Mouse (Mus musculus): ENCODE results near the gene Cd8a. TPM values are rescaled to one million over a fixed set of nuclear protein-coding genes. Genes with fewer than 3 reads are reported as not detected.

The Cd8a gene
- polyA plus RNA-seq, 1 experiment from 2014 or later: not detected

DNA sequence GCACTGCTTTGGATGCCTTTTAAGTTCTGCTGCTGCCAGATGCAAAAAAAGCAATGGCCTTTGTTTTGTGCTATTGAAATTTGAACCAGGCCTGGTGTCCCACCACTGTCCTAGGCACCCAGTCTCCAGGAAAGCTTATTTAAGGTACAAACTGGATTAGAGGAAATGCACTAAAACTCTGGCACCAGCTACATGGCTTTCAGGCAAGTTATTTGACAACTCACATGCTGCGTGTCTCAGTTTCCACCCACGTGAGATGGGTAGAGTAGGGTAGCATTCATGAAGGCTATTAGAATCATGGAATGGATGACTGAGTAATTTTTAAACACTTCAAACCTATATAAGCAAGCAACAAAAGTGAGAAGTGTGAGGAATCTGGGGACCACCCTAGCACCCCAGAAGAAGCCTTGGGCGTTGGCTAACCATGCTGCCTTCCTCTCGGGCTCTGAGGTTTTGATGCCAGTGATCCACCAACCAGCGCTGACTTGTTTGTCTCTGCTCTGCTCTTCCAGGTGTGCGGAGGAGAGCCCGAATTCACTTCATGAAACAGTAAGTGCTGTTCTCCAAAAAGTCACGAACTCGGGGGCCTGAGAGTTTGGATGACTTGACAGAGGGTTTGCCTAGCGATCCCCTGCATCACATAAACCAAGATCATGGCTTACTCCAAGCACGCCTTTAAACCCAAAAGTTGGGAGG, 39.5 kb upstream of the Cd8a start:
- H3K9ac ChIP-seq: no peak overlapping the region
- no peak overlapping the region for H3K4me3 ChIP-seq (ENCODE audit: low read depth, low read length)
- no peak for ATAC-seq (ENCODE audit: insufficient read depth)
- H3K36me3 ChIP-seq (ENCODE audit: insufficient read depth): no peaks in the 10 kb centered on the region
- H3K4me2 ChIP-seq: no peak overlapping the region
- no peak for DNase-seq
- WGBS: 86% methylated on average over 11 of the region's 11 CpGs
- H3K27ac ChIP-seq (ENCODE audit: low read depth): no peak overlapping the region
- H3K4me1 ChIP-seq (ENCODE audit: insufficient read depth): no peaks in the 10 kb centered on the region
- no peak for TF ChIP-seq CTCF (IDR thresholded peaks at IDR 0.05; ENCODE audit: low read depth)
- no peaks in the 10 kb centered on the region for H3K27me3 ChIP-seq (ENCODE audit: insufficient read depth, low read length)
- no peaks in the 10 kb centered on the region for H3K9me3 ChIP-seq (ENCODE audit: low read depth, low read length)

DNA sequence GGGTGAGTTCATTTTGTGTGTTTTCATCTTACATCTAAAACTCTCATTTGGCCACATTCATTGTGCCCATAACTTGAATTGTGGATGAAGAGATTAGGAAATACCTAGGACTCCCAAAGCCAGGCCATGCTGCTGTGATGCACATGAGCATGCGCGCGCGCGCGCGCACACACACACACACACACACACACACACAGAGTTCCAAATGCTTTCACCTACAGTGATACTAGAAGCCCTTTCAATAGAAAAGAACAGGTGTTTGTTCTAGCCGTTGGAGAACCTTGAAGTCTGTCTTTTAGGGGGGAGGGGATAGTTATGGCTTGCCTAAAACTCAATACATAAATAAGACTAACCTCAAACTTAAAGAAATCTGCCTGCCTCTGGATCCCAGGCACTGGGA, 35.6 kb upstream of the Cd8a start:
- WGBS: 91% methylated on average over 8 of the region's 8 CpGs

DNA sequence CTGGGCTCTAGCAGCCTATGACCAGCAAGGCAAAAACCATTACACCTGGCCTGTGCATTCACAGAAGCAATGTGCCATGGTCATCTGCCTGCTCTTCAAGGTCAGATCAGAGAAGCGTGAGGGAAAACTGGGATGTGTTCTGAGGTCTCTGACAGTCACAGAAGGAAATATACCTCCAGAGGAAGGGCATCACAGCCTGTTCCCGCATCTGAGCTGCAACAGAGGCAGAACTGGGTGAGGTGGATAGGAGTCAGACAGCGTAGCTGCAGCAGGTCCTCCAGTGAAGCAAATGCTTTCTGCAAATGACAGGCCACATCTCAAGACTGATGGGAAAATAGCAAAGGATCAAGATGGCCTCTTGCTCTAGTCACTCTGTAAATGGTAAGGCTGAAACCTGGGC, 34.3 kb upstream of the Cd8a start:
- ATAC-seq (ENCODE audit: insufficient read depth): no peak
- H3K4me1 ChIP-seq (ENCODE audit: insufficient read depth): no peaks in the 10 kb centered on the region
- H3K27ac ChIP-seq (ENCODE audit: low read depth): no peak overlapping the region
- no peaks in the 10 kb centered on the region for H3K36me3 ChIP-seq (ENCODE audit: insufficient read depth)
- no peak overlapping the region for H3K4me2 ChIP-seq
- TF ChIP-seq CTCF (IDR thresholded peaks at IDR 0.05; ENCODE audit: low read depth): no peak
- WGBS: 73% methylated on average over 3 of the region's 3 CpGs
- H3K9ac ChIP-seq: no peak overlapping the region
- H3K4me3 ChIP-seq (ENCODE audit: low read depth, low read length): no peak overlapping the region
- H3K27me3 ChIP-seq (ENCODE audit: insufficient read depth, low read length): no peaks in the 10 kb centered on the region
- no peak for DNase-seq
- H3K9me3 ChIP-seq (ENCODE audit: low read depth, low read length): no peaks in the 10 kb centered on the region

More for the DNA sequence above, 35.6 kb upstream of the Cd8a start:
- ATAC-seq (ENCODE audit: insufficient read depth) (no peak), DNase-seq (no peak)
- H3K27me3 ChIP-seq (ENCODE audit: insufficient read depth, low read length): no peaks in the 10 kb centered on the region
- no peak overlapping the region for H3K27ac ChIP-seq (ENCODE audit: low read depth)
- no peak overlapping the region for H3K9ac ChIP-seq
- TF ChIP-seq CTCF (IDR thresholded peaks at IDR 0.05; ENCODE audit: low read depth): no peak
- H3K36me3 ChIP-seq (ENCODE audit: insufficient read depth): no peaks in the 10 kb centered on the region
- H3K4me2 ChIP-seq: no peak overlapping the region
- no peak overlapping the region for H3K4me3 ChIP-seq (ENCODE audit: low read depth, low read length)
- H3K4me1 ChIP-seq (ENCODE audit: insufficient read depth): no peaks in the 10 kb centered on the region
- H3K9me3 ChIP-seq (ENCODE audit: low read depth, low read length): no peaks in the 10 kb centered on the region

DNA sequence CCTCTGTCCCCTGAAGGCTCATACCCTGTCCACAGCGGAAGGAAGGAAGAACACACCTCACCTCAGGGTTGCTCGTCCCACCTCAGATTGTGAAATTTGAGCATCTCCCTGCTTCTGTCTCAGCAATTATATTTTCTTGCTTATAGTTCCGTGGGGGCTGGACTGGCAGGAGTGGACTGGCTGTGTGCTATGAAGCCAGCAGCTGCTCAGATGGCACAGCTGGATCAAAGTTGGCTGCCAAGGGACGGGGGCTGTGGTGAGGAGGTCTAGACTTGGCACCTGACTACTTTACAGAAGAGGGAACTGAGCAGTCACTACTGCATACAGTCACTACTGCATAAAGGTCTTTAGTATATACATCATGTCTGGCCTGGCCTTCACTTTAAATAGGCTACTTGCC, 33.9 kb upstream of the Cd8a start:
- ATAC-seq (ENCODE audit: insufficient read depth) (no peak), DNase-seq (no peak)
- whole genome bisulfite sequencing: 76% methylated on average over 4 of the region's 4 CpGs
- Histone ChIP-seq H3K4me3 (ENCODE audit: low read depth, low read length) (no peak overlapping the region), H3K4me1 (ENCODE audit: insufficient read depth) (no peaks in the 10 kb centered on the region), H3K9me3 (ENCODE audit: low read depth, low read length) (no peaks in the 10 kb centered on the region), H3K4me2 (no peak overlapping the region), H3K27ac (ENCODE audit: low read depth) (no peak overlapping the region), H3K36me3 (ENCODE audit: insufficient read depth) (no peaks in the 10 kb centered on the region), H3K27me3 (ENCODE audit: insufficient read depth, low read length) (no peaks in the 10 kb centered on the region), H3K9ac (no peak overlapping the region)
- no peak for TF ChIP-seq CTCF (IDR thresholded peaks at IDR 0.05; ENCODE audit: low read depth)

DNA sequence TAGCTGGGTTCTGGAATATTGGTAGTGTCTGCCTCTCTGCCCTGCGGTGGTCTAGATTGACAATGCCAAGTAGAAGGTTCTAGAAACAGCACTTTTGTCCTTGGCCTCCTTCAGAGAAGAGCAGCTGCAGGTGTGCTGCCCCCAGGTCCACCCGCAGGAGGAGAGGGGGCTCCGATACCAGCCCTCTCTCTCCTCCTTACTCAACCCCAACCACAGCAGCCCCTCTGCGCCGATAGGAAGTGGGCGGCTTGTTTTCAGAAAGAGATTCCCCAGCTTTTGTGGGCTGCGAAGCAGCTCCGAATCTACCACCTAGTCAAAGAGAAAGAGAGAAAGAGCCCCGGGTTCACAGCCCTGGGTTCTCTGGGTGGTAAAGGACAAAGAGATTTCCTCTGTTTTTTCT, 32.0 kb upstream of the Cd8a start:
- Histone ChIP-seq H3K27me3 (ENCODE audit: insufficient read depth, low read length) (no peaks in the 10 kb centered on the region), H3K9me3 (ENCODE audit: low read depth, low read length) (no peaks in the 10 kb centered on the region), H3K27ac (ENCODE audit: low read depth) (no peak overlapping the region), H3K4me3 (ENCODE audit: low read depth, low read length) (no peak overlapping the region), H3K4me1 (ENCODE audit: insufficient read depth) (no peaks in the 10 kb centered on the region), H3K4me2 (no peak overlapping the region), H3K9ac (no peak overlapping the region), H3K36me3 (ENCODE audit: insufficient read depth) (no peaks in the 10 kb centered on the region)
- no peak for DNase-seq
- TF ChIP-seq CTCF (IDR thresholded peaks at IDR 0.05; ENCODE audit: low read depth): no peak
- no peak for ATAC-seq (ENCODE audit: insufficient read depth)
- WGBS: 89% methylated on average over 9 of the region's 9 CpGs

DNA sequence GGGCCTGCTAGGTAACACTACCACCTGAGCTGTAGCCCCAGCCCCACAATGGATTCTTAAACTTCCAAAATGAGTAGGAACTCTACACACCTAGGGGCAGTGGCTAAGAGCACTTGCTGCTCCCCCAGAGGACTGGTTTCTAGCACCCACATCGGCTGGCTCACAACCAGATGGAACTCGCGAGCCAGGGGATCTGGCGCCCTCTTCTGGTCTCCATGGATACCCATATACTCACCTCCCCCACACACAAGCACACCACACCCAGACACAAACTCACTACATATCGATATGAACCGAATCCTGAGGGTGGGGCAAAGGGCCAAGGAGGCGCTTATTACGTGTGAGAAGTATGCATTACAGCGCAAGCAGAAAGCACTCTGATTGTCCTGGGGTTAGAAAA, 25.2 kb upstream of the Cd8a start:
- Histone ChIP-seq H3K4me3 (ENCODE audit: low read depth, low read length) (no peak overlapping the region), H3K36me3 (ENCODE audit: insufficient read depth) (no peaks in the 10 kb centered on the region), H3K4me2 (no peak overlapping the region), H3K9ac (no peak overlapping the region), H3K27ac (ENCODE audit: low read depth) (no peak overlapping the region), H3K9me3 (ENCODE audit: low read depth, low read length) (no peaks in the 10 kb centered on the region), H3K27me3 (ENCODE audit: insufficient read depth, low read length) (no peaks in the 10 kb centered on the region), H3K4me1 (ENCODE audit: insufficient read depth) (no peaks in the 10 kb centered on the region)
- ATAC-seq (ENCODE audit: insufficient read depth) (no peak), DNase-seq (no peak)
- TF ChIP-seq CTCF (IDR thresholded peaks at IDR 0.05; ENCODE audit: low read depth): no peak
- 94% methylated on average over 9 of the region's 9 CpGs for whole genome bisulfite sequencing

DNA sequence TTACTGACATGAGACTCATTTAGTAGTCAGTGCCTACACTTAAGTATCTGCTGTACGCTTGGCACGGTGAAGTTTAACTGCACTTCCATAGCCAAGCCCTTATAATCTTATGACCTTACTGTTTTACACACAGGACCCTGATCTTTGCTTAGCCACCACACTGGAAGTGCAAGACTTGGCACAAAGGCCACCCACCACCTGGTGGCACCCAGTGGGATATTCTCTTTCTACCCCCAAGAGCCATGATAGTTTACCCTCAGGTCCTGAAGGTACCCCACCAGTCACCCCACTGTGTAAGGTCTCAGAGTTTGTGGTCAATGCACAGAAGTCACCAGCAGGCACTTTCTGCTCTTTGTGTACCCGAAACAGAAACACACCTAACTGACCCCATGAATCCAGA, 22.0 kb upstream of the Cd8a start:
- H3K4me1 ChIP-seq (ENCODE audit: insufficient read depth): no peaks in the 10 kb centered on the region

More for the DNA sequence above, 22.0 kb upstream of the Cd8a start:
- H3K9me3 ChIP-seq (ENCODE audit: low read depth, low read length): no peaks in the 10 kb centered on the region
- H3K36me3 ChIP-seq (ENCODE audit: insufficient read depth): no peaks in the 10 kb centered on the region
- ATAC-seq (ENCODE audit: insufficient read depth) (no peak), DNase-seq (no peak)
- WGBS: 88% methylated on average over 3 of the region's 3 CpGs
- no peaks in the 10 kb centered on the region for H3K27me3 ChIP-seq (ENCODE audit: insufficient read depth, low read length)
- H3K4me3 ChIP-seq (ENCODE audit: low read depth, low read length): no peak overlapping the region
- TF ChIP-seq CTCF (IDR thresholded peaks at IDR 0.05; ENCODE audit: low read depth): no peak
- no peak overlapping the region for H3K27ac ChIP-seq (ENCODE audit: low read depth)
- no peak overlapping the region for H3K4me2 ChIP-seq
- H3K9ac ChIP-seq: no peak overlapping the region

Data from lung, embryonic 14.5 days (tissue).